Mouse (Mus musculus): ENCODE data around the gene Mrpl21. TPM values are rescaled to one million over a fixed set of nuclear protein-coding genes. Genes with fewer than 3 reads are reported as not detected.
A peak's percentile ranks its signal among the peaks of the same experiment; 100 is the strongest.

The Mrpl21 gene
- total RNA-seq, 2 experiments from 2014 or later: 50.8 to 52.3 TPM

DNA sequence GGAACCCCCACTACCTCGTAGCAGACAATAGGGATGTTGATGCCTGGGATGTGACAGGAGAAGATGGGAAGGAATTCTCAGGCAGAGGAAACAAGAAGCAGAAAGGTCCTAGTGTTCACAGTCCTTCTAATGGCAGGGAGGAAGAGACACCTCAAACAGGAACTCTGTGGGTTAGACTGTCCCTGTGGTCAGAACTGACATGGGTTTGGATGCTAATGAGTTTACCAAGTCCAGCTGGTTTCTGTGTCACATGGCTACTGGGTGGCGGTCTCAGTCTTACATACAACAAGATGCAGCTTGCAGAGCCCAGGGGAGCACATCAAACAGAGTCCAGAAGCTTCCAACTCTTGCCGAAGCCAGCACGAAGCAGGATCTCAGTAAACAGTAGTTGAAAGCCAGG lies 21.3 kb downstream of the Mrpl21 start:
- no peak for DNase-seq

DNA sequence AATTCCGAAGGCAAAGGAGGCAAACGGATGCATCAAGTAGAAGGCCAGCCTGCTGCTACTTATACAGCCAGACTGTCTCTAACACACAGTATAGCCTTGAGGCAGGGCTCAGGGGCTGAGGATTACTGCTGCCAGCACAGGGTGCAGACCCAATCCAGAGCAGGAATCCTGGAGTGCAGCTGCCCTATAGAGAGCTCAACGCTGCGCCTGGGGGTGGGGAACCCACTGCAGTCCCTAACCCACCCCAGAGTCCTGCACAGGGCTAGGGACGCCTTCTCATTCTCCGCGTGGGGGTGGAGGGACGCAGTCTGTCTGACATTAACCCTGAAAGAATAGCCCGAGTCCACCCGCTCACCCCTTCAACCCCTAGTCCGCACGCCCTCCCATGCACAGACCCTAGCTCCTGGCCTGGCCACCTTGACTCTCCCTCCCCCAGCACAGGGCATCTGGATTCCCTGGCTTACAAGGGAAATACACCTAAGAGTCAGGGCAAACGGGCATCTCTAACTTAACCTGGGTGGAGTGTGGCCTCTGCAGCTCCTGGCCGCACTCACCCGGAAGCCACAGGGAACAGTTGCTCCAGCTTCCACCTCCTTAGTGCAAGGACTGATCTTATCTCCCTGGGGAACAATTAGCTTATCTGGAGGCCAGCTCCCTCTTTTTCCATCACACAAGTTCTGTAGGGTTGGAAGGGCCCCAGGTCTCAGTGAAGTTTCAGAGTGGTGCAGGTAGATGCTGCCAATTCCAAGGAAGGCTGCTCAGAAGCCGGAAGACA lies 24.7 kb downstream of the Mrpl21 start:
- DNase-seq: no peak

DNA sequence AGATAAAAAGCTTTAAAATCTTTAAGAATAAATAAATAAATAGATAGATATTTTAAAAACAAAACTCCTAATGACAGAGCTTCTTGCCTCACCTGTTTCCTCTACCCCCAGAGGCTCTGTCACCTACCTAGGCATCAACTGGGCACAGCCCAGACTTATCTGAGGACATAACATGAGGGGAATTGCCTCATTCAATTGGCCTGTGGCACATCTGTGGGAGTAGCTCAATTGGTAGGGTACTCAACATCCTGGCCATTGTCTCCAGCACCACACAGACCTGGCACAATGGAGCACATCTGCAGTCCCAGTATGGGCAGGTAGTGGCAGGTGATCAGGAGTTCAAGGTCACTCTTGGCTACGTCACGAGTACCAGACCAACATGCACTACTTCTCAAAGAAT lies 36.6 kb downstream of the Mrpl21 start:
- no peak for DNase-seq

DNA sequence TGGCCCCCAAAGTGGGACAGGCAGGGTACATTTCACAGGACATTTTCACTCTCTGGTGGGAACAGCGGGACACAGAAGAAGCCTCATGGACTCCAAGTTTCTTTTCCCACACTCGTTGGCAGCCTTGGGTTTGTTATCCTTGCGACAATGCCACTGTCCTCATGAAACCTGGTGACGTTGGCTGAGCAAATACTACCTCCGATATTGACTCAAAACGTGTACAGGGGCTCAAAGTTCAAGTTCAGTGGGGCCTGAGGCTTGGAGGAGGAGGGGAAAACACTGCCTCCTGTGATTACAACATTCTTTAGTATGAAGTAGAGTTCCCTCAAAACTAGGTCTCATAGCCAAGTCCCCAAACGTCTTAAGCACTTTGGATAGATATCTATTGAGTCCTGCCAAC lies 37.4 kb downstream of the Mrpl21 start:
- no peak for DNase-seq

DNA sequence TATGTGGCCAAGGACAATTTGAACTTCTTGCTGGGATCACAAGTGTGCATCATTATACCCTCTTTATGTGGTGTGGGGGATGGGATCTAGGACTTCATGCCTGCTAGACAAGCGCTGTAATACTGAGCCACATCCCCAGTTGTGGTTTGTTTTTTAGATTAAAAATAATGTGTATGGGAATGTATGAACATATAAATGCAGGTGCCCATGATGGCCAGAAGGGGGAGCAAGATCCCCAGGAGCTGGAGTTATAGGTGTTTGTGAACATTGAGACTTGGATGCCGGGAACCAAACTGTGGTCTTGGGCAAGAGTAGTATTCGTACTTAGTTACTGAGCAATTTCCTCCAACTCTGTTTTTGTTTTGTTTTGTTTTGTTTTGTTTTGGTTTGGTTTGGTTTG lies 38.1 kb downstream of the Mrpl21 start:
- DNase-seq: no peak

DNA sequence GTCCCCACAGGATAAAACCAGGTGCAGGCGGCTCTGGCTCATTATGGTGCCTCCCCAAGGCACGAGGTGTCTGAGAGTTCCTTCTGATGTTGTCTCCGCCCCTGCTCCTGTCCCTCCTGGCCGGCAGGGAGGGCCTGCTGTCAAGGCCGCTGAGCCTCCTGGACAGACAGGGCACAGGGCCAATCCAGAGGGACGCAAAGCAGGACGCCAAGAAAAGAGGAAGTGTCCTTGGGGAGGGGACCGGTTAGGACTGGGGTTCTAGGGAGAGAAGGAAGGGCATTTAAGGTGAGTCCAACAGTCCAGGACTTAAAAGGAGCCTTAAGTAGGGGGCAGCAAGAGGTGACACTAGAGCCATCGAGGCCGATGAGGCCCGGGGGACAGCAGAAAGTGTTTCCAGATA lies 38.9 kb downstream of the Mrpl21 start:
- no peak for DNase-seq

DNA sequence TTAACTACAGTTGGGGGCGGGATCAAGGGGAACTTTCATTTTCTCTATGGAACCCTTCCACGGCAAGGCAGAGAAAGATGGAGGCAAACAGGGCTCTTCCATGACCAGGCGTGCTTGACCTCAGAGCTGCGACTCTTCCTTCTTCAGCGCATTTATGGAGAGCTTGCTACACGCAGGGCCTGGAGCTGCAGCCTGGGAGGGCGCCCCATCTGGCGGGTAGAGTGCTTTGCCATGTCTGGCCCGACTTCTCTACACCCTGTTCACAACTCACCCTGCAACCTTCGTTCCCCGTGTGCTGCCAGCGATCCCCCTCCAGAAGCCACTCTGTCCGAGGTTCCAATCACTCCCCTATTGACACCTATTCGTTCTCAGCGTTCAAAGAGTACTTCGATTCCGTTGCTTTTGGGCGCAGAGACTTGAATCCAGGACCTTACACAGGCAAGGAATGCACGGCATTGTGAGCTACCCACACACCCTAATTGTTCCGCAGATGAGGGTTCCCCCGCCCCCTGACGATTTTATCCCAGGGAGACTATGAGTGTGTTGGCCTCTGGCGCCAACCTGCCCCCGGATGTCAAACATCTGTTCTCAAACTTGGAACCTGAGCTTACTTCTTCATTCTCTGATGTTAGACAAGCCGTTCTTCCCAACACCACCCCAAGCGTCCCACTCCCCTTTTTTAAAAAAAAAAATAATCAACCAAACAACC lies 39.7 kb downstream of the Mrpl21 start, which contains the start of gene Cpt1a:
TSS of gene Cpt1a (plus strand) at position 74 of the 709 bp plus-strand sequence.
- no peak for DNase-seq

DNA sequence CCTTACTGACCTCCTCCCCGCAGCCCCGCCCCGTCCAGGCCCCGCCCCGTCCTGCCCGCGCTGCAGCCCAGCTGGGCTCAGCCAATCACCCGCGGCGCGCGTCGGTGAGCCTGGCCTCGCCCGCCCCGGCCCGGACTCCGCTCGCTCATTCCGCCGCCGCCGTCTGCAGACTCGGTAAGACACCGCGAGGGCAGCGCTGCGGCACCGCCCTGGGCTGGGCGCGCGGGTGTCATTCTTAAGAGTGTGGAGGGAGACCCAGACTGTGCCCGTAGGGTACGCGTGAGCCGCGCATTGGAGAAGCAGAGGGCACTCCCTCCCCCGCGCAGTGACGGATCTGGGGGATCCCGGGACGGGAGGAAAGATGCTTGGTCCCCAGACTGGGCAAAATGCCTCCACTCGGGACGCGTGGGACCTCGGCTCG lies 40.5 kb downstream of the Mrpl21 start:
- peak; percentile 63 to 64 for DNase-seq

DNA sequence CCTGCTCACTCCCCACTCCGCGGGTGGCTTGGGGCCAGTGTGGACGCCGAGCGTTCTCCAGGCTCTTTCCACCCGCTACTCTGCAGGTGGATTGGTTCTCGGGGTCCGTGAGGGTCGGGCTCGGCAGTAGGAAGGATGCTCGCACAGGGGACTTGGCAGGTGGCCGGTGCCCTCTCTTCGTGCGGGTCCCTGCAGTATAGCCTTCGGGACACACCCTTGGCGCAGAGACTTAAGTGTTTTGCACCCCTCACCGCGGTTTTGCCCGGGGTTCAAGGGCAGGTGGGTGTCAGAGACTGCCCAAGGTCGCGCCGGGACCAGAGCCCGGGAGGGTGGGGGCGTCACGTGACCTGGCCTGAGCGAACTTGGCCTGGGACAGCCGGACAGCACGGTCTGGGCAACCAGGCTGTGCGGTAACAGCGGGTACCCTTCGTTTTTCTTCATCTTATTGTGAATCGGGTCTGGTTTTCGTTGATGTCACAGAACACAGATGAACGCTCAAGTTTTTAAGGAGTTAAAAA lies 41.1 kb downstream of the Mrpl21 start:
- DNase-seq: peak; percentile 39 to 42

DNA sequence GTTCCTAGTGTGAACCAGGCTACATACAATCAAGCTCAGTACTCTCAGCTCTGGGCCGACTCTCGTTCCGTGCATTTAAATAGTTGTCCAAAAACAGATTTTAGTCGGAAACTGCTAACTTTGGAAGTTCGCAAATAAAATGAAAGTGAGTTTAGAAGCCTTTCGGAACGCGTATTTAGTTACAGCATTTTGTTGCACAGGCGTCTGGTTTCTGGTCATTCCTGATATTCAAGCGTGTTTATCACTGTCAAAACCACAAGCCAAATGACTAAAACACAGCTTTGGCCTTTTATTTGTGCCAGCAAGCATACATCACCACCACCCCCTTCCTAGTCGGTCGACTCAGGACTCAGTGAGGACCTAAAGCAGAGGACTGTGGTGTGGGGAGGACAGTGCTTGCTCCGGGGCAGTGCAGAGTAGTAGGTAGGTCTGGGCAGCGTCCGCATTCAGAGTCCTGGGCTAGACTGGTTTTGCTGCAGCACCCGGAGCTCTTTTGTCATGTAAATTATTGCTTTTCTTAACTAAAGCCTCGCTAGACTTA lies 41.6 kb downstream of the Mrpl21 start:
- DNase-seq: no peak

DNA sequence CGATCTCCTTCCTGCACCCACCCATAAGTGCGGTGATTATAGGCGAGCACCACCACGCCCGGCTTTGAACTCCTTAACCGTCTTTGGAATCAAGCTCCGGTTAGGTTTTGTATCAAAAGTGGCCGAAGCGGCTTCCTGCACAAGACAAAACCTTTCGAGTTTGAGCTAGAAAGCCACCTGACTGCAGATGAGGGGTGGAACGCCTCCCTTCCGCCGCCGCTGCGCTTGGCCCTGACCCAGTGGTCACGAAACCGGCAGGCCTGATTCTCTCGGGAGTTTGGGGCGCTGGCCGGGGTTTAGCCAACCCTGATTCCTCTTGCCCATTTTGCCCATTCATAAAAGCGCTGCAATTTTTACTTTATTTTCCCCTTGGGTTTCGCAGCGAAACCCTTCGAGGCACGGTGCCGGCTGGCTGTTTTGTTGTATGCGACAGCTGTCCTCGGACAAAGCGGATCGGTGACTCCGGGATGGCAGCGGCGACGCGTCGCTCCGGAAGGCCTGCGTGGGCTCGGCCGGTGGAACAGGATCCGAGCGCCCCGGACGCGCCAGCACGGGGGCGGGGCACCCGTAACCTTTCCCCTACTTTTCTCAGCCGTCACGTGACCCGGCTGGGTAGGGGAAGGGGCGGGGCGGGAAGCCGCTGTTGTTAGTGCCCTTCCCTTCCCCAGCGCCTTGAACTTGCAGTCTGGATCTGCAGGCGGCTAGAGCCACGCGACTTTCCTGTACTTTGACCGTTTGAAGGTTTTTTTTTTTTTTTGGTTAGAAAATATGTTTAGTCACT lies 42.4 kb downstream of the Mrpl21 start:
- peak; percentile 76 to 77 for DNase-seq

DNA sequence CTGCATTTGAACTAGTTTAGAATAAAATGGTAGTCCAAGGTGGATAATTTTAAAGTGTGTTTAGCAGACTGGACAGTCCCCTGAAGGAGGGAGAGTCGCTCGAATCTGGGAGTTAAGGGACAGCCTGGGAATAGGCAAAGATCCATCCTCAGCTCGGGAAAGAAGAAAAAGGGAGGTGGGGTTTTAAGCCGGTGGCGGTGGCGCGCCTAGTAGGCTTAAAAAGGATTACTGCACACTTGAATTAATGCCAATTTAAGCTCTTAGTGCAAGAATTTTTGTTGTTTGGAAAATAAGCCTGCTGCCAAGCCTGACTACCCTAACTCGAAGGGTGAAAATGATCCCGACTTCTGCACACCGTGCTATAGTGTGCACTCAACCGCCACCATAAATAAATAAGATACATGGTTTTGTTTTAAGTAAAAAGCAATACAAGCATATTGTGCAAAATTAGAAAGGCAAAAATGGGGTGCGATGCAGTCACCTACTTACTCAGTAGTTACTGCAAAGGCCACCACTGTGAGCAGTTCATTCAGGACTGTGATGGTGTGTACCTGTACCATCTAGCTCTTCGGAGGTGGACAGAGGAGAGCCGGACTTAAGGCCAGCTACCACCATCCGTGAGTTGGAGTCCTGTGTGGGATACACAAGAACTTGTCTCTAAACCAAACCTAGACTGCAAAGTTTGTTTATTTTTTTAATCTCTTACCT lies 43.2 kb downstream of the Mrpl21 start:
- DNase-seq: no peak

DNA sequence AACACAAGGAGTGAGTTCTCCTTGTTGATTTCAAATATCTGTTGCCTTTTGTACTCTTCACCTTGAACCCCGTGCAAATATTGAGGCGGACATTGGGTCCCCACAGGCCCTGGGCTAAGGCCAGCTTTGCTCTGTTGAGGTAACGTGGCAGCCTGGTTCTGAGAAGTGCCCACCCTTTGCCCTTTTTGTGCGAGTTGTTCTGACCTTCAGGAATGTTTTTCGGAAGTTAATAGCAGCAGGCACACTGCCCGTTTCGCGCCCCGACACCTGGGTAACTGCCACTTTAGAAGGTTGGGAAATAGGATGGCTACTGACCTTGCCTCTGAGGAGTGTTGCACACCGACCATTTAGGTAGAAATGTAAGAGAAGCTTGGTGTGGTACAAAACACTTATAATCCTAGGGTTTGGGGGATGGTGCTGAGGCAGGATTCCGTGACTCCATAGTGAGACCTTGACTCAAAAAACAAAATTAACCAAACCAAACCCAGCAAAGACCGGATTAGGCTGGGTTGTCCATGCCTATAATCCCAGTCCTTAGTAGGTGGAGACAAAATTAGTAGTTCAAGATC lies 43.9 kb downstream of the Mrpl21 start:
- DNase-seq: no peak

DNA sequence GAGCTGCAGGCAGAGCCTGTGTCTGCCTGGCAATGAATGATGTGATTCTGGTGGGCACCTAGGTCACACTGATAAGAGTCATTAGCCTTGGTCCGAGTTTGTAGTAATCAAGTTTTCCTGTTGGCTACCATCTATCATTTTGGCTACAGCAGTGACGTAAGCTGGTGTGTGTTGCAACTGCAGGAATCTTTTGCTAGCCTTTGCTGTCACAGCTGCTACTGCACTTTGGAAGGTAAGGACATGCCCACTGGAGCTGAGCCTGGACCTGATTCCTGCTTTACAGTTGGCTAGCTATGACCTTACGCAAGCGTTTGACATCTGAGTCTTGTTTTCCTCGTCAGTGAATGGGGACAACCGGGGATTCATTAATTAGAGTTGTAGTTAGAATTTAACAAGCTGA lies 50.5 kb downstream of the Mrpl21 start:
- DNase-seq: no peak

DNA sequence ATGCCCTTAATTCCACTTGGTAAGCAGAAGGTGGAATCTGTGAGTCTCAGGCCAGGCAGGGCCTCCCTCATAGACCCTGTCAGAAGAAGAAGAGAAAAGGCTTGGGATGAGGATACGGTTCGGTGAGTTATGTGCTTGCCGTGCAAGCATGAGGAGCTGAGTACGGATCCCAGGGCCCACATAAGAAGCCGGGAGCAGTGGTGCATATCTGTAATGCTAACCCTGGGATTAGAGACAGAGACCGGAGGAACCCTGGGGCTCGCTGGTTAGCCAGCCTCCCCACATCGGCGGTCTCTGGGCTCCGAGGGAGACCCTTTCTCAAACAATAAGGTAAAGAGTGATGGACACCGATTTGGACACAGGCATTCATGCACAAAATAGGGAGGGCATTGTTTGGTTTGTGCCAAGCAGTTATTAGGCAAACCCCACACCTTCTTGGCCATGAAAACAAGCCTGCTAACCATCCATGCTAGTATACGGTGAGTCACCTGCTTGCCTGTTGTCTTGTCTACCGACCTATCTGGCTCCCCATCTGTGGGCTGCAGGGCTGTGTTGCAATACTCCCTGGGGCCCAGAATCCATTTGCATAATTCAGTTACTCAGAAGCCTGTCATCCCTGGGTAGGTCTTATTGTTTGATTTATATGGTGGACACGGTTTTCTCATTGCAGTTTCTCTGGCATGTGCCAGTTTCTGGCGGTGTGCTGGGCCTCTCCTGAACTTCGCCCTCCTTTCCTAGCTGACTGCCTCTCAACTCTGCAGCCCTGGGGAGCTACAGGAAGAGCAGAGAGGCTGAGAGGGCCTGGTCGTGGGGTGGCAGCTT lies 51.2 kb downstream of the Mrpl21 start:
- DNase-seq: no peak

DNA sequence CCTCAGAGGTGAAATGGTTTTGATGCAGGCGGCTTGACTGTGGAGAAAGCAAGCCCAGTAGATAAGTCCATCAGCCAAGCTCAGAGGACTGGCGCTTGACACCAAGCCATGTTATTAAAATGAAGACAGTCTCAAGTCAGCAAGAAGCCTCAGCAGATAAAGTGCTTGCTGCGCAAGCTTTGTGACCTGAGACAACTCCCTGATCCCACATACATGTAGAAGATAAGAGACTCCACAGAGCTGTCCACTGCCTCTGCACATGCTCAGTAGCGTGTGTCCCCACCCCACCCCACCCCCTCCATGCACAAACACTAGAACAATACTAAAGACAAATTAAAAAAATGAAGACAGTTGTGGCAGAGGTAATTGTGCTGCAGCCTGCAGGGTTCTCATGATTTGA lies 51.8 kb downstream of the Mrpl21 start:
- no peak for DNase-seq

DNA sequence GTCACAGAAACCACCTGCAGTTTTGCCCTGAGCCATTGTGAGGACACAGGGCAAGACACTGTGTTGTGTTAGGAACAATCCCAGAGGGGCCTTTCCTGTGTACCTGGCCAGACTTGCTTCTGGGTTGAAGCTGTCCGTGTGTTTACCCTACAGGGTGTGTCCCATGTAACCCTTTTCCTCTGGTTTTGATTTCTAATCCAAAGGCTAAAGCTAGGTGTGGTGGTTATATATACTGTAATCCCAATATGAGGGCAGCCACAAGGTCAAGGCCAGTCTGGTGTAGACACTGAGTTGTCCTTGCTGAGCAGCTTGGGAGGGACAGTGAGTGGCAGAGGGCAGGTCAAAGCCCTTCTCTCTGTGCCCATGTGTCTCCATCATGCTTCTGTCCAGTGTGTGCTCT lies 53.2 kb downstream of the Mrpl21 start:
- no peak for DNase-seq

DNA sequence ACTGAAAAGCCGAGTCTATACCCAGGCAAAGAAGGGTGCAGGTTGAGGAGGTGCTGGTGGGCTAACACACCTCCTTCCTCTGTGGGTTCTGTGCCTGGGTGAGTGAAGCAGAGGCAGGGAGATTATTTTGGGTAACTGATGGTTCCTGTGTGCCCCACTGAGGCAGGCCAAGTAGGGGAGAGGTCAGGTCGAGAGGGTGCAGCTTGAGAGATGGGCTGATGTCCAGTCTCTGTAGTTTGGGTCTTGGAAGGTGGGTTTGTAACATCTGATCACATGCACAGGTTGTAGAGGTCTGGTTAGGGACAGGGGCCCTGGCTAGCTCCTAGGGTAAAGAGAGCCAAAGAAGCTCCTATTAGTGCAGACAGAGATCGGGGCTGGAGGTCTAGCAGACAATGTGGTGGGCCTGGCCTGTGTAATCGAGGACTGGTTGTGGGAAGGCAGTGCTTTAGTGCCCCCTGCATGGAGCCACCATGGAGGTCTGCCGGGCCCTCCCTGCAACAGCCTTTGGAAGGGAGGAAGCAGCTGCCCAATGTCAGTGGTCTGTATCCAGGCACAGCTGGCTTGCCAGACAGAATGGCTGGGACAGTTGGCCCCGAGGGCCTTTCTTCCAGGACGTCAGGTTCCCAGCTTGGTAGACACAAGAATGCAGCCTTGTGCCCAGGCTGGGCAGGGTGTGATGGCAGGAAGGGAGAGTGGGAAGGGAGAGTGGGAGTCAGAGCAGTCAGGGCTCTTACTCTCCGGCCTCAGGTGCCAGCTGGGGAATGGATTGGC lies 54.0 kb downstream of the Mrpl21 start:
- no peak for DNase-seq

DNA sequence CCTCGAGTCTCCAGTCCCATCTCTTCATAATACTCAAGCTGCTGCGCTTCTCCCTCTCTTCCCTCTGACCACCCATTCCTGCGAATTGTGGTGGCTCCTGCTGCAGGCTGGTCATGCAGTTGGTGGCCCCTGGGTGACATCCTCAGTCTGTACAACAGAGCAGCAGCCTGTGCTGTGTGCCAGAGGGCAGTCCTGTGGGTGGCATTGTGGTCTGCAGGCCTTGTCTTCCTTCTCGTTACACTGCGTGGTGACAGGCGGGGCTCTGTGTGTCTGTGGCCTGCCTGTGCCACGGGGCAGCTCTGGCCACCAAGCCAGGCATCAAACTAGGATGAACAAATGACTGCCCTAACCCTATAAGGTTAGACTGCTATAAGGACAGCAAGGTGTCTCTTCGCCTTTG lies 56.5 kb downstream of the Mrpl21 start:
- no peak for DNase-seq

DNA sequence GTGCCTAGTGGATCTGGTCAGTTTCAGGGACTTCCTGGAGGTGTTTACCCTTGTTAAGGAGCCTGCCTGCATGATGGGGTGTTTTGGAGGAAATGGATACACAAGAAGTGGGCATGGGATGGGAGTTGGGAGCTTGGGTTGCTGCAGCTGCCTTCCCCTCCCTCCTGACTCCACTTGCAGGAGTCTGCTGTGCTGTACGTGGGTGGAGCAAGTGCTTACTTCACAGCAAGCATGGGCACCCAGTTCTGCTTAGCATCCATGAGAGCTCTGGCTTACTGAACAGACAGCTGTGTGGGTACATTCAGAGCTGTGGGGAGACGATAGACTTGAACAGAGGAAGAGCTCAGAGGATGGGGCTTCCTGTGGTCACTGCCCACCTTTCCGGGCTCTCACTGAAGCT lies 58.3 kb downstream of the Mrpl21 start:
- DNase-seq: no peak

Data from layer of hippocampus, postnatal 36 days (tissue).